Mouse (Mus musculus) right cerebral cortex, adult 18-20 months (tissue): ENCODE results near the gene Gm20894.
"Not testable (repeated sequence)": the region's sequence is repeated elsewhere in the genome, so short reads cannot be mapped to it uniquely, and the experiment has no call there.

Experiments
- DNase-seq: peaks from one replicate; pipeline ENCODE4 v3.0.0; 2022; ENCODE audit warnings: mixed read lengths

The Gm20894 gene

DNA sequence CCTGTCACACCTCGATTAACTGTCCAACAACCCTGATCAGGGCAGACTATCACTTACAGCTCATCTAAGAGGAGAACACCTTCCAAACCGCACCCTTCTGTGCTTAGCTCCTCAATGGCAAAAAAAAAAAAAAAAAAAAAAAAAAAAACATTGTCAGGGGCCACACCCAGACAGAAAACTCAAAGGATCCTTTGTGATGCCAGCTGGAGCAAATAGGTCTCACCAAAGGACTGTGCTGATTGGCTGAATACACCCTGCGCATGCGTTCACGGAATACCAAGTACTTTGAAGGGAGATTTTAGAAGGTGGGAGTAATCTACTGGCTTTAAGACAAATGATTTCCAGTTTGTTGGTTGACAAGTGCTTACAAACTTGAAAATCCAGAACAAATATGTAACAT lies at the start of gene Gm20894:
Gene Gm20894 (minus strand): TSS at position 101 of the 400 bp plus-strand sequence.
- not testable (repeated sequence) for DNase-seq
